In genomic region chr13:63247041-63247440, GRCm38 (mm10) we compare ENCODE assay signal across 19 mouse cellular contexts.
DNase-seq lines count a peak whose midpoint lies in the region; ATAC-seq and TF ChIP-seq lines count a peak whose summit lies in the region.
"Had no signal": no experiment of that assay in that cellular context is flagged by ENCODE, and none has a peak within 500 bp of the region (broad histone marks: within the 10 kb centered on the region; RNA-seq: fewer than 3 reads in every experiment).

No protein-coding gene starts in this region.

- no peak for TF ChIP-seq EP300 in heart, adult 2 months (IDR thresholded peaks at IDR 0.05; ENCODE audit: insufficient read depth, low read depth, low read length)
- no peak for TF ChIP-seq EP300 in lung, postnatal 0 days (IDR thresholded peaks at IDR 0.05)
- no peak for TF ChIP-seq EP300 in stomach, postnatal 0 days (optimal IDR thresholded peaks at IDR 0.05)

- H3K27ac ChIP-seq in heart, adult 2 months, result peak overlapping the region; percentile 87
- H3K27ac ChIP-seq in kidney, embryonic 15.5 days, result peak overlapping the region; percentile 45; the same call in 1 of the 2 replicates
- peak overlapping the region; percentile 64; the same call in 1 of the 2 replicates for H3K27ac ChIP-seq in lung, postnatal 0 days (ENCODE audit: low read length)
- H3K27ac ChIP-seq in stomach, postnatal 0 days (replicated peaks), result peak overlapping the region; percentile 31; the same call in 1 of the 2 replicates
- H3K27ac ChIP-seq: hindbrain, embryonic 10.5 days; midbrain, embryonic 10.5 days; neural tube, embryonic 15.5 days had no signal

- no peak for ATAC-seq in kidney, embryonic 15.5 days (replicated peaks; ENCODE audit: low FRiP score)
- no peak for ATAC-seq in lung, postnatal 0 days
- ATAC-seq in stomach, postnatal 0 days (ENCODE audit: low FRiP score, low TSS enrichment), result no peak
- no peak for ATAC-seq in cerebellum, adult (ENCODE audit: insufficient number of reproducible peaks, low FRiP score, low TSS enrichment)
- ATAC-seq: forebrain, embryonic 16.5 days; liver, postnatal 0 days had no signal

- H3K4me3 ChIP-seq in heart, adult 2 months, result peak overlapping the region; percentile 25
- H3K4me3 ChIP-seq in kidney, embryonic 15.5 days (replicated peaks), result no peak overlapping the region
- H3K4me3 ChIP-seq in lung, postnatal 0 days (ENCODE audit: low read depth, low read length), result no peak overlapping the region
- H3K4me3 ChIP-seq in stomach, postnatal 0 days (ENCODE audit: low read depth, low read length), result no peak overlapping the region
- H3K4me3 ChIP-seq: erythroblast, embryonic 14.5 days; hindbrain, embryonic 10.5 days; midbrain, embryonic 10.5 days; neural tube, embryonic 15.5 days had no signal

- H3K4me2 ChIP-seq in kidney, embryonic 15.5 days, result peak overlapping the region; percentile 38
- no peak overlapping the region for H3K4me2 ChIP-seq in lung, postnatal 0 days (replicated peaks; ENCODE audit: low read depth, low read length)
- peak overlapping the region; percentile 40; the same call in 1 of the 2 replicates for H3K4me2 ChIP-seq in stomach, postnatal 0 days (replicated peaks; ENCODE audit: low read depth)
- H3K4me2 ChIP-seq: neural tube, embryonic 15.5 days had no signal

- peaks cover 12% of the 10 kb centered on the region for H3K79me2 ChIP-seq in heart, adult 2 months (replicated peaks; ENCODE audit: control insufficient read depth, insufficient read depth, low read length)

- TF ChIP-seq POLR2A in heart, adult 2 months (IDR thresholded peaks at IDR 0.05; ENCODE audit: insufficient read depth, low read depth, low read length), result no peak

- intact Hi-C loops in heart, adult 2 months (cut with DNase I), result loop anchor here (2.0 to 10.0 kb wide), 2 partner anchors 32 to 318 kb away; no protein-coding TSS in a partner anchor

- H3K4me1 ChIP-seq in heart, adult 2 months (ENCODE audit: control insufficient read depth, insufficient read depth, low read length), result peaks cover 40% of the 10 kb centered on the region
- H3K4me1 ChIP-seq in kidney, embryonic 15.5 days, result peaks cover 95% of the 10 kb centered on the region
- H3K4me1 ChIP-seq in lung, postnatal 0 days (ENCODE audit: insufficient read depth, low read depth, low read length), result peaks cover 45% of the 10 kb centered on the region
- H3K4me1 ChIP-seq in stomach, postnatal 0 days (replicated peaks; ENCODE audit: control insufficient read depth, insufficient read depth), result peaks cover 8% of the 10 kb centered on the region; the same call in 1 of the 2 replicates

- no peak overlapping the region for H3K9ac ChIP-seq in heart, adult 2 months (ENCODE audit: low read depth, low read length)
- no peak overlapping the region for H3K9ac ChIP-seq in kidney, embryonic 15.5 days
- H3K9ac ChIP-seq in lung, postnatal 0 days (replicated peaks; ENCODE audit: low read depth), result no peak overlapping the region
- no peak overlapping the region for H3K9ac ChIP-seq in stomach, postnatal 0 days (ENCODE audit: low read length)
- H3K9ac ChIP-seq: liver, postnatal 0 days; neural tube, embryonic 15.5 days had no signal

- H3K9me3 ChIP-seq in kidney, embryonic 15.5 days (replicated peaks), result no peaks in the 10 kb centered on the region
- no peaks in the 10 kb centered on the region for H3K9me3 ChIP-seq in lung, postnatal 0 days (ENCODE audit: low read length)
- no peaks in the 10 kb centered on the region for H3K9me3 ChIP-seq in stomach, postnatal 0 days (ENCODE audit: control insufficient read depth, low read length)
- H3K9me3 ChIP-seq: G1E; hindbrain, embryonic 10.5 days; midbrain, embryonic 10.5 days; neural tube, embryonic 15.5 days had no signal

- H3K27me3 ChIP-seq in heart, adult 2 months (ENCODE audit: control insufficient read depth, insufficient read depth, low read length), result no peaks in the 10 kb centered on the region
- no peaks in the 10 kb centered on the region for H3K27me3 ChIP-seq in kidney, embryonic 15.5 days
- no peaks in the 10 kb centered on the region for H3K27me3 ChIP-seq in lung, postnatal 0 days (replicated peaks; ENCODE audit: insufficient read depth, low read length)
- no peaks in the 10 kb centered on the region for H3K27me3 ChIP-seq in stomach, postnatal 0 days (ENCODE audit: control insufficient read depth, insufficient read depth, low read length)
- H3K27me3 ChIP-seq: neural tube, embryonic 15.5 days had no signal

- WGBS in heart, adult 2 months, result 39% methylated on average over 7 of the region's 7 CpGs
- 36% methylated on average over 7 of the region's 7 CpGs for WGBS in kidney, embryonic 15.5 days
- 34% methylated on average over 7 of the region's 7 CpGs for WGBS in lung, postnatal 0 days
- 52% methylated on average over 7 of the region's 7 CpGs for WGBS in stomach, postnatal 0 days

- DNase-seq in heart, adult 2 months, result no peak
- no peak for DNase-seq in heart, postnatal 4 days
- no peak for DNase-seq in kidney, adult 8-10 months
- DNase-seq in lung, postnatal 0 days (ENCODE audit: low spot score), result no peak
- no peak for DNase-seq in lung, adult 18-20 months
- DNase-seq in stomach, postnatal 0 days (ENCODE audit: low spot score), result no peak
- DNase-seq: adrenal gland, adult 8-10 months; cerebellum, adult 8-10 months; gastrocnemius, postnatal 14 days; liver, postnatal 0 days; thymus, adult 2 months had no signal

- no peak for TF ChIP-seq CTCF in heart, adult 2 months (IDR thresholded peaks at IDR 0.05)
- TF ChIP-seq CTCF in lung, postnatal 0 days (IDR thresholded peaks at IDR 0.05), result no peak
- TF ChIP-seq CTCF in stomach, postnatal 0 days (IDR thresholded peaks at IDR 0.05; ENCODE audit: low read depth), result no peak

- H3K36me3 ChIP-seq in heart, adult 2 months (ENCODE audit: control insufficient read depth, insufficient read depth, low read length), result peaks cover 59% of the 10 kb centered on the region
- H3K36me3 ChIP-seq in kidney, embryonic 15.5 days, result peaks cover 17% of the 10 kb centered on the region
- no peaks in the 10 kb centered on the region for H3K36me3 ChIP-seq in lung, postnatal 0 days (ENCODE audit: insufficient read depth, low read length)
- H3K36me3 ChIP-seq in stomach, postnatal 0 days (ENCODE audit: control insufficient read depth, insufficient read depth, low read length), result no peaks in the 10 kb centered on the region
- H3K36me3 ChIP-seq: hindbrain, embryonic 10.5 days; midbrain, embryonic 10.5 days; neural tube, embryonic 15.5 days had no signal

Comparison
In these comparisons a context has a peak if more than half of its experiments do, and no peak if none do; other contexts are left out.
1. H3K27ac ChIP-seq: peak in every context shown above with its lines; median percentile 87 in heart, adult 2 months; 64 in lung, postnatal 0 days; 45 in kidney, embryonic 15.5 days; 31 in stomach, postnatal 0 days.